Mouse (Mus musculus) spleen, adult 10 weeks (tissue): ENCODE results near the gene Lrfn2. TPM values are rescaled to one million over a fixed set of nuclear protein-coding genes. Genes with fewer than 3 reads are reported as not detected.

Source experiments
- polyA plus RNA-seq: library from polyadenylated mRNA; stranded (reverse); fragments of 350-450 nt; fragmentation: Illumina TruSeq; extraction: RNeasy Lipid Tissue Mini Kit (QIAGEN cat#74804); gene quantifications from one replicate; pipeline ENCODE4 v1.2.3, GENCODE M21; 2015; ENCODE audit warnings: low replicate concordance; ENCODE audit not compliant: insufficient read depth

Gene Lrfn2
- not detected for polyA plus RNA-seq

GRCm38 (mm10) chr17:48931621-48932405 is at the start of gene Lrfn2:
Lrfn2 (plus strand) TSS chr17:48932379.

